Mouse (Mus musculus) heart, adult 2 months (tissue): ENCODE data around the gene Ptpn1. TPM values are rescaled to one million over a fixed set of nuclear protein-coding genes. Genes with fewer than 3 reads are reported as not detected.
A peak's percentile ranks its signal among the peaks of the same experiment; 100 is the strongest.

Source experiments
- DNase-seq, 2 experiments: peaks; one replicate each; pipeline ENCODE4 v3.0.0; 2021
- H3K27ac ChIP-seq: fragments of 200-600 bp; 2 replicates; pipeline ENCODE4 v1.8.1; 2022
- H3K27me3 ChIP-seq: fragments of 200-500 bp; 2 replicates; pipeline ENCODE4 v1.6.1; 2012; ENCODE audit warnings: mild to moderate bottlenecking, low read length, inconsistent platforms, mixed read lengths; ENCODE audit not compliant: control insufficient read depth, insufficient read depth
- H3K36me3 ChIP-seq: fragments of 200-500 bp; 2 replicates; pipeline ENCODE4 v1.6.1; 2012; ENCODE audit warnings: low read length, inconsistent platforms; ENCODE audit not compliant: control insufficient read depth, insufficient read depth
- H3K4me1 ChIP-seq: fragments of 200-500 bp; 2 replicates; pipeline ENCODE4 v1.6.1; 2011; ENCODE audit warnings: low read length; ENCODE audit not compliant: control insufficient read depth, insufficient read depth
- H3K4me3 ChIP-seq: fragments of 200-600 bp; 2 replicates; pipeline ENCODE4 v1.8.1; 2022
- H3K79me2 ChIP-seq: fragments of 200-500 bp; replicated peaks from 2 replicates; pipeline ENCODE4 v1.6.1; 2012; ENCODE audit warnings: mild to moderate bottlenecking, inconsistent platforms, low read length, moderate library complexity, mixed read lengths; ENCODE audit not compliant: control insufficient read depth, insufficient read depth
- H3K9ac ChIP-seq: fragments of 200-500 bp; 2 replicates; pipeline ENCODE4 v1.6.1; 2012; ENCODE audit warnings: low read depth, mild to moderate bottlenecking, control low read depth, inconsistent platforms, low read length, mixed read lengths
- CTCF ChIP-seq: fragments of 200-600 bp; IDR thresholded peaks from 2 replicates; pipeline ENCODE4 v1.8.1; 2022; ENCODE audit warnings: antibody characterized with exemption, mild to moderate bottlenecking, moderate library complexity
- EP300 ChIP-seq: fragments of 200-500 bp; IDR thresholded peaks from 2 replicates; pipeline ENCODE4 v1.6.1; 2011; ENCODE audit warnings: low read depth, low read length, control low read depth; ENCODE audit not compliant: insufficient read depth
- POLR2A ChIP-seq: fragments of 200-500 bp; IDR thresholded peaks from 2 replicates; pipeline ENCODE4 v1.6.1; 2011; ENCODE audit warnings: mild to moderate bottlenecking, low read depth, low read length, control low read depth; ENCODE audit not compliant: insufficient read depth
- whole genome bisulfite sequencing: fragments of 180-500 bp; shearing (Covaris S2); methylation state at CpG from one replicate; pipeline ENCODE4 v1.1.7; 2018; 5-methylcytosine and 5-hydroxymethylcytosine counted together
- intact Hi-C: fragments of 180-260 bp; cut with DNase I; formaldehyde crosslinking; loops from one replicate; pipeline ENCODE4 v1.15.1; 2025
- polyA plus RNA-seq: library from polyadenylated mRNA; depleted of rRNA; stranded (reverse); fragments of >200 nt; gene quantifications from 2 replicates; pipeline ENCODE4 v1.2.3, GENCODE M21; 2012
- total RNA-seq, 2 experiments: library from RNA; stranded (reverse); gene quantifications; 2 replicates each; pipeline ENCODE4 v1.2.3; 2021

Gene Ptpn1
- total and polyA plus RNA-seq, 3 experiments = 15.7 to 23.2 (median 21.4) TPM

DNA sequence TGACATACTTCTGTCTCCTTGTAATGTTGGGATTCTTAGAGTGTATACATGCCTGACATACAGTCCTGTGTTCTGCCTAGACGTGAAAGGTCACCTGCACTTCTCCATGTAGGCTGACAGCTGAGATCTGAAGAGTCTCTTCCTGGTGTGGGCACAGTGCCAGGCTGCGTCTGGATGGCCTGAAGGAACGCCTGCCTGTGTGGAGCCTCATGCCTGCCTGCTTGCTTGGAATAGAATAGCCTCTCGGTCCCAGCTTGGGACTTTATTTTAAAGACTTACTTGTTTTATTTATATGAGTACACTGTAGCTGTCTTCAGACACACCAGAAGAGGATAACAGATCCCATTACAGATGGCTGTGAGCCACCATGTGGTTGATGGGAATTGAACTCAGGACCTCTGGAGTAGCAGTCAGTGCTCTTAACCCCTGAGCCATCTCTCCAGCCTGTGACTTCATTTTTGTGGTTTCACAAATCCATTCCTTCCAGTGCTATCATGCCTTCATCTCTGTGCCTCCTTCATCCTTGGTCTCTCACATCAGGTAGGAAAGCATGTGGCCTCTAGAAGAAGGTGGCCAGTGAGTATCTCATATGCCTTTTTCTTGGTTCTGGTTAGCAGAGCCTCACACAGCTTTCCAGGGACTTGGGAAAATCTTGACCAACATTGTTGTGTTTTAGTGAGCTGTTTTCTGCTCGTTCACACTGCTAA lies 26.4 kb downstream of the Ptpn1 start:
- DNase-seq = peak; percentile 49 to 54
- intact Hi-C loops = no loop called here
- H3K27me3 ChIP-seq = no peaks in the 10 kb centered on the region
- peaks cover 10% of the 10 kb centered on the region; the same call in 1 of the 2 replicates for H3K36me3 ChIP-seq
- H3K4me3 ChIP-seq = no peak overlapping the region
- no peak for TF ChIP-seq POLR2A
- no peak for TF ChIP-seq EP300
- TF ChIP-seq CTCF = no peak
- H3K79me2 ChIP-seq = peaks cover 2% of the 10 kb centered on the region; the same call in 1 of the 2 replicates
- H3K4me1 ChIP-seq = peaks cover 23% of the 10 kb centered on the region
- H3K27ac ChIP-seq = peak overlapping the region; percentile 77
- no peak overlapping the region for H3K9ac ChIP-seq
- WGBS = 22% methylated on average over 5 of the region's 5 CpGs

DNA sequence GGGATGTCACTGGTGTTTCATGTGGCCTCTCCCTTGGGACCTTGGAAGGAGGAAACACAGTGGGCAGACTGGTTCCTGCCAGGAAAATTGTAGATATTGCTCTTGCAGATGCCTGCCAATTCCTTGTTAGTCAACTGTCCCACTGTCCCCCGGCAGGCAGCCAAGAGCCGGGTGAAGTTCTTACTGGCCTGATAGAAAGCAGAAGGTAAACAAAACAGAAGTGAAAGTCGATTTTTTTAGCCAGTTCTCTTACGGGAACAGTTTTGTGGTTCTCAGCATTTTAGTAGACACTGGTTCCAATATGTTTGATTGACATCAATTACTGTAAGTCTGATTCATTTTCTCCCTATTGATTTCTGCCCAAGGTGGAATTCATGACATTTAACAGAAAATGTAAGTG lies 27.0 kb downstream of the Ptpn1 start:
- Histone ChIP-seq H3K27me3 (no peaks in the 10 kb centered on the region), H3K4me1 (peaks cover 23% of the 10 kb centered on the region), H3K4me3 (no peak overlapping the region), H3K27ac (peak overlapping the region; percentile 77), H3K79me2 (peaks cover 2% of the 10 kb centered on the region; the same call in 1 of the 2 replicates), H3K36me3 (peaks cover 10% of the 10 kb centered on the region; the same call in 1 of the 2 replicates), H3K9ac (no peak overlapping the region)
- TF ChIP-seq EP300 = 0 out of 2 replicates have a peak, but pooled peaks have one; percentile 47
- TF ChIP-seq POLR2A = no peak
- DNase-seq = peak; percentile 83 to 91
- intact Hi-C loops = no loop called here
- under 1% methylated on average over 4 of the region's 4 CpGs for WGBS

GRCm38 (mm10) chr2:167959384-167959911 lies 27.6 kb downstream of the Ptpn1 start:
- peaks cover 26% of the 10 kb centered on the region for H3K4me1 ChIP-seq

DNA sequence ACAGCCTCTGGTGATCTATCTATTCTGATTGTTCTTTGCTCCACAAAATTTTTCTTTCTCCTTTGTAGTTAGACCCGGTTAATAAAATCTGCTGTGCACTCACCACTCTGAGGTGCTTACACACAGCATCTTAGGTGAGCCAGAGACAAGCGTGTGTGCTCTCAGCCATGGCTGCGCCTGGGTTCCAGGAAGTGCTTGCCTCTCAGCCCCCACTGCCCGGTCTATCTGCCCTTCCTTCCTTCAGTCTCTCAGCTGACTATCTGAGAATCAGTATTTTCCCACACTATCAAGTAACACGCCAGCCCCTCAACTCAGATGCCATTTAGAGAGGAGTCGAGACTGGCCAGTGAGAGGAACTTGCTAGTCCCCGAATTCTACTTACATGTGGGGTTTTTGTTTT lies 28.1 kb downstream of the Ptpn1 start:
- intact Hi-C loops = no loop called here
- Histone ChIP-seq H3K79me2 (peaks cover under 1% of the 10 kb centered on the region; the same call in 1 of the 2 replicates), H3K36me3 (peaks cover 10% of the 10 kb centered on the region; the same call in 1 of the 2 replicates), H3K4me1 (peaks cover 26% of the 10 kb centered on the region), H3K27me3 (no peaks in the 10 kb centered on the region), H3K9ac (no peak overlapping the region), H3K27ac (peak overlapping the region; percentile 77), H3K4me3 (no peak overlapping the region)
- WGBS = 43% methylated on average over 7 of the region's 7 CpGs
- DNase-seq = no peak
- no peak for TF ChIP-seq POLR2A
- TF ChIP-seq CTCF = no peak
- no peak for TF ChIP-seq EP300

More at GRCm38 (mm10) chr2:167959384-167959911, 27.6 kb downstream of the Ptpn1 start:
- intact Hi-C loops = no loop called here
- H3K27ac ChIP-seq = peak overlapping the region; percentile 77
- H3K36me3 ChIP-seq = peaks cover 10% of the 10 kb centered on the region; the same call in 1 of the 2 replicates
- no peak overlapping the region for H3K4me3 ChIP-seq
- DNase-seq = no peak
- WGBS = 39% methylated on average over 4 of the region's 4 CpGs
- TF ChIP-seq POLR2A (no peak), EP300 (no peak), CTCF (no peak)
- H3K9ac ChIP-seq = no peak overlapping the region
- no peaks in the 10 kb centered on the region for H3K27me3 ChIP-seq
- H3K79me2 ChIP-seq = peaks cover 2% of the 10 kb centered on the region; the same call in 1 of the 2 replicates

- intact Hi-C loops = no loop called here
- Histone ChIP-seq H3K27ac (no peak overlapping the region), H3K27me3 (no peaks in the 10 kb centered on the region), H3K36me3 (peaks cover 10% of the 10 kb centered on the region; the same call in 1 of the 2 replicates), H3K9ac (no peak overlapping the region), H3K79me2 (no peaks in the 10 kb centered on the region), H3K4me1 (peaks cover 28% of the 10 kb centered on the region), H3K4me3 (no peak overlapping the region)
- WGBS = 75% methylated on average over 8 of the region's 8 CpGs
- TF ChIP-seq CTCF = no peak
- no peak for TF ChIP-seq EP300
- no peak for TF ChIP-seq POLR2A
- DNase-seq = no peak
These were observed 28.7 kb downstream of the Ptpn1 start for GRCm38 (mm10) chr2:167960584-167960983.

- no peak overlapping the region for H3K27ac ChIP-seq
- intact Hi-C loops = no loop called here
These were observed 30.5 kb downstream of the Ptpn1 start for GRCm38 (mm10) chr2:167962347-167962746.

More at GRCm38 (mm10) chr2:167962347-167962746, 30.5 kb downstream of the Ptpn1 start:
- H3K79me2 ChIP-seq = no peaks in the 10 kb centered on the region
- TF ChIP-seq CTCF (no peak), POLR2A (no peak), EP300 (no peak)
- WGBS = 79% methylated on average over 6 of the region's 6 CpGs
- H3K4me3 ChIP-seq = no peak overlapping the region
- peaks cover 25% of the 10 kb centered on the region for H3K4me1 ChIP-seq
- H3K27me3 ChIP-seq = no peaks in the 10 kb centered on the region
- no peak overlapping the region for H3K9ac ChIP-seq
- peaks cover 10% of the 10 kb centered on the region; the same call in 1 of the 2 replicates for H3K36me3 ChIP-seq
- peak in 1 of 2 experiments; percentile 38 for DNase-seq
